21 mouse cellular contexts compared by ENCODE assay signal in the genomic region with DNA sequence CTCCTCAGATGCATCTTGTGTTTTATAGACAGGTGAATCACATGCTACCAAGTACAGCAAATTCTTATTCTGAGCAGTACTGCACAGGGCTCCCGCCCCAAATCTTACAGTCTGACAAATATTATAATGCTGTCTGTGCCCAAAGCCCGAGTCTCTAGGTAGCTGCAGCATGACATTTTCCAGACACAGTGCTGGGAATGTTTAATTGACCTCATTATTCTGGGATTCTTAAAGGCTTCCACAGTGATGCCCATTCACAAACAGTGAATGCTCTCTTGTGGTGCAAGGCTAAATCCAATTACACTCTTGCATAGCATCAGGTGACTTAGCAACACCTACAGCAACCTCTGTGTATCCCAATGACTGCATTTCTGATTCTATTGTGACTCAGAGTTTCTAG.
A peak's percentile ranks its signal among the peaks of the same experiment; 100 is the strongest.
DNase-seq lines count a peak whose midpoint lies in the region; ATAC-seq lines count a peak whose summit lies in the region.
"Had no signal": no experiment of that assay in that cellular context is flagged by ENCODE, and none has a peak within 500 bp of the region (broad histone marks: within the 10 kb centered on the region; RNA-seq: fewer than 3 reads in every experiment).

No protein-coding gene starts in this region.

- no peaks in the 10 kb centered on the region for H3K36me3 ChIP-seq in forebrain, embryonic 13.5 days (ENCODE audit: poor library complexity, severe bottlenecking)
- H3K36me3 ChIP-seq in forebrain, embryonic 16.5 days (ENCODE audit: control insufficient read depth, insufficient read depth), result no peaks in the 10 kb centered on the region
- no peaks in the 10 kb centered on the region for H3K36me3 ChIP-seq in neural tube, embryonic 14.5 days (ENCODE audit: control insufficient read depth, insufficient read depth, low read length)
- no peaks in the 10 kb centered on the region for H3K36me3 ChIP-seq in midbrain, embryonic 13.5 days
- H3K36me3 ChIP-seq in embryonic facial prominence, embryonic 10.5 days (replicated peaks), result no peaks in the 10 kb centered on the region
- H3K36me3 ChIP-seq in heart, embryonic 10.5 days, result no peaks in the 10 kb centered on the region
- H3K36me3 ChIP-seq: embryonic facial prominence, embryonic 12.5 days; heart, embryonic 13.5 days; liver, embryonic 13.5 days had no signal

- H3K4me2 ChIP-seq in forebrain, embryonic 13.5 days, result no peak overlapping the region
- H3K4me2 ChIP-seq in forebrain, embryonic 16.5 days (ENCODE audit: low read length), result no peak overlapping the region
- H3K4me2 ChIP-seq in neural tube, embryonic 14.5 days (ENCODE audit: low read depth, low read length), result no peak overlapping the region
- no peak overlapping the region for H3K4me2 ChIP-seq in midbrain, embryonic 13.5 days (replicated peaks)
- H3K4me2 ChIP-seq: embryonic facial prominence, embryonic 12.5 days; heart, embryonic 13.5 days; liver, embryonic 13.5 days had no signal

- no peaks in the 10 kb centered on the region for H3K9me3 ChIP-seq in forebrain, embryonic 13.5 days (replicated peaks)
- H3K9me3 ChIP-seq in forebrain, embryonic 16.5 days (ENCODE audit: control insufficient read depth, low read length), result no peaks in the 10 kb centered on the region
- no peaks in the 10 kb centered on the region for H3K9me3 ChIP-seq in neural tube, embryonic 14.5 days (ENCODE audit: control insufficient read depth, low read length)
- H3K9me3 ChIP-seq in midbrain, embryonic 13.5 days, result no peaks in the 10 kb centered on the region
- H3K9me3 ChIP-seq in embryonic facial prominence, embryonic 10.5 days, result no peaks in the 10 kb centered on the region
- no peaks in the 10 kb centered on the region for H3K9me3 ChIP-seq in heart, embryonic 10.5 days
- H3K9me3 ChIP-seq: embryonic facial prominence, embryonic 12.5 days; heart, embryonic 13.5 days; liver, embryonic 13.5 days had no signal

- 0 out of 2 replicates have a peak, but pooled peaks cover 8% of the 10 kb centered on the region for H3K4me1 ChIP-seq in forebrain, embryonic 13.5 days
- no peaks in the 10 kb centered on the region for H3K4me1 ChIP-seq in forebrain, embryonic 16.5 days (replicated peaks; ENCODE audit: control insufficient read depth, insufficient read depth, low read length)
- H3K4me1 ChIP-seq in neural tube, embryonic 14.5 days (ENCODE audit: control insufficient read depth, insufficient read depth, low read length), result no peaks in the 10 kb centered on the region
- peaks cover 14% of the 10 kb centered on the region for H3K4me1 ChIP-seq in midbrain, embryonic 13.5 days (replicated peaks)
- H3K4me1 ChIP-seq in embryonic facial prominence, embryonic 10.5 days, result no peaks in the 10 kb centered on the region
- no peaks in the 10 kb centered on the region for H3K4me1 ChIP-seq in heart, embryonic 10.5 days
- H3K4me1 ChIP-seq: embryonic facial prominence, embryonic 12.5 days; heart, embryonic 13.5 days; liver, embryonic 13.5 days had no signal

- H3K27ac ChIP-seq in forebrain, embryonic 13.5 days, result no peak overlapping the region
- H3K27ac ChIP-seq in forebrain, embryonic 16.5 days (ENCODE audit: low read length), result no peak overlapping the region
- H3K27ac ChIP-seq in neural tube, embryonic 14.5 days (ENCODE audit: low read depth, low read length), result no peak overlapping the region
- no peak overlapping the region for H3K27ac ChIP-seq in midbrain, embryonic 13.5 days
- H3K27ac ChIP-seq in embryonic facial prominence, embryonic 10.5 days (replicated peaks), result no peak overlapping the region
- H3K27ac ChIP-seq in heart, embryonic 10.5 days, result no peak overlapping the region
- H3K27ac ChIP-seq: embryonic facial prominence, embryonic 12.5 days; heart, embryonic 13.5 days; liver, embryonic 13.5 days had no signal

- H3K9ac ChIP-seq in forebrain, embryonic 13.5 days, result no peak overlapping the region
- H3K9ac ChIP-seq in forebrain, embryonic 16.5 days (replicated peaks; ENCODE audit: low read depth, low read length), result no peak overlapping the region
- H3K9ac ChIP-seq in neural tube, embryonic 14.5 days (replicated peaks; ENCODE audit: low read depth, low read length), result no peak overlapping the region
- H3K9ac ChIP-seq in midbrain, embryonic 13.5 days (replicated peaks), result no peak overlapping the region
- H3K9ac ChIP-seq: embryonic facial prominence, embryonic 12.5 days; heart, embryonic 13.5 days; liver, embryonic 13.5 days had no signal

- no peaks in the 10 kb centered on the region for H3K27me3 ChIP-seq in forebrain, embryonic 13.5 days
- no peaks in the 10 kb centered on the region for H3K27me3 ChIP-seq in forebrain, embryonic 16.5 days (replicated peaks; ENCODE audit: control insufficient read depth, insufficient read depth, low read length)
- no peaks in the 10 kb centered on the region for H3K27me3 ChIP-seq in neural tube, embryonic 14.5 days (ENCODE audit: control insufficient read depth, insufficient read depth, low read length)
- no peaks in the 10 kb centered on the region for H3K27me3 ChIP-seq in midbrain, embryonic 13.5 days
- no peaks in the 10 kb centered on the region for H3K27me3 ChIP-seq in embryonic facial prominence, embryonic 10.5 days (replicated peaks; ENCODE audit: low read depth, poor library complexity, severe bottlenecking)
- H3K27me3 ChIP-seq in heart, embryonic 10.5 days (ENCODE audit: insufficient read depth, poor library complexity, severe bottlenecking), result no peaks in the 10 kb centered on the region
- H3K27me3 ChIP-seq: embryonic facial prominence, embryonic 12.5 days; heart, embryonic 13.5 days; liver, embryonic 13.5 days had no signal

- WGBS in forebrain, embryonic 13.5 days, result 25% methylated on average over 2 of the region's 2 CpGs
- 16% methylated on average over 2 of the region's 2 CpGs for WGBS in forebrain, embryonic 16.5 days
- 57% methylated on average over 2 of the region's 2 CpGs for WGBS in neural tube, embryonic 14.5 days
- 33% methylated on average over 2 of the region's 2 CpGs for WGBS in midbrain, embryonic 13.5 days
- 65% methylated on average over 2 of the region's 2 CpGs for WGBS in embryonic facial prominence, embryonic 10.5 days
- 81% methylated on average over 2 of the region's 2 CpGs for WGBS in heart, embryonic 10.5 days

- no peak for DNase-seq in neural tube, embryonic 10.5 days (ENCODE audit: extremely low spot score, low spot score)
- DNase-seq in embryonic facial prominence, embryonic 10.5 days (ENCODE audit: low spot score), result no peak
- no peak for DNase-seq in heart, embryonic 10.5 days (ENCODE audit: low spot score)
- DNase-seq: adrenal gland, postnatal 25 days; cerebellum, postnatal 10 days; gastrocnemius, postnatal 10 days; heart, postnatal 14 days; kidney, adult 18-20 months; layer of hippocampus, adult 9-11 months; liver, embryonic 13.5 days; lung, adult 2 months; lung, postnatal 14 days; thymus, postnatal 14 days had no signal

- H3K4me3 ChIP-seq in forebrain, embryonic 13.5 days, result no peak overlapping the region
- no peak overlapping the region for H3K4me3 ChIP-seq in forebrain, embryonic 16.5 days (replicated peaks; ENCODE audit: low read length)
- no peak overlapping the region for H3K4me3 ChIP-seq in neural tube, embryonic 14.5 days (ENCODE audit: low read depth, low read length)
- H3K4me3 ChIP-seq in midbrain, embryonic 13.5 days (replicated peaks), result no peak overlapping the region
- H3K4me3 ChIP-seq in embryonic facial prominence, embryonic 10.5 days, result no peak overlapping the region
- no peak overlapping the region for H3K4me3 ChIP-seq in heart, embryonic 10.5 days
- H3K4me3 ChIP-seq: embryonic facial prominence, embryonic 12.5 days; erythroblast, embryonic 14.5 days; heart, embryonic 13.5 days; liver, embryonic 13.5 days had no signal

- peak; percentile 24; the same call in 1 of the 2 replicates for ATAC-seq in forebrain, embryonic 13.5 days
- ATAC-seq in forebrain, embryonic 16.5 days, result no peak
- ATAC-seq in neural tube, embryonic 14.5 days (ENCODE audit: low read depth), result peak; percentile 72; the same call in 1 of the 2 replicates
- peak; percentile 89 for ATAC-seq in midbrain, embryonic 13.5 days
- ATAC-seq: CD4-positive, CD25-positive, alpha-beta regulatory T cell, adult 4 months had no signal
